Mouse (Mus musculus) kidney, adult 11 months (tissue): ENCODE results near the gene Efcab12.

Experiments used
- DNase-seq: peaks from one replicate; pipeline ENCODE4 v3.0.0; 2022

Gene Efcab12

DNA sequence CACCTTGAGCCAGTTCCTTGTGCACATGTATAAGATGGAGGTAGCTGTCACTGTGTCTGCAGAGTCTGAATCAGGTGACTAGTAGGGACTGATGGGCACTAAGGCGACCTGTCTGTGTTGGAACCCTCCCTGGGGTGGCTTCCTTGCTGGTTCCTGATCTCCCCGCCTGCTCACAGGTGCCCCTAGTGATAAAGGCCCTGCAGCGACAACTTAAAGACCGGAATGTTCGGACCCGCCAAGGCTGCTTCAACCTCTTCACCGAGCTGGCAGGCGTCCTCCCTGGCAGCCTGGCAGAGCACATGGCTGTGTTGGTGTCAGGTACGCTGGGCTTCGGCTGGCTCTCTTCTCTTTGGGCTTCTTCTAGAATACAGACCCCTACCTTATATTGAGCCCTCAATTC lies 47.2 kb downstream of the Efcab12 start:
- no peak for DNase-seq

DNA sequence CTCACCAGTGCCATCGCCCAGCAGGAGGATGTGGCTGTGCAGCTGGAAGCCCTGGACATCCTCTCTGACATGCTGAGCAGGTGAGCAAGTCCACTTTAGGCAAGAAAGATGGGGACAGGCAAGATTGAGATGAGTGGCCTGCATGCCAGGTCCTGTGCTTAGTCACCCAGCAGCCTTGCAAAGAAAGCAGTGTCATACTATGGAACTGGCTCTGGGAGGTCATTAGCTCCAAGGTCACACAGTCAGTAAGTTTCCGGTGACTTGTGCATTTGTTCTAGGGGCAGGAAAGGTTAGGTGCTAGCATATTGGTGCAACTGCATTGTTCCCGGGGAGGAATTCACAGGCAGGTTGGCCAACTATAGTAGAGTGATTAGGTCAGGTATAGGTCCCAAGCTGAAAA lies 55.4 kb downstream of the Efcab12 start:
- DNase-seq: no peak

DNA sequence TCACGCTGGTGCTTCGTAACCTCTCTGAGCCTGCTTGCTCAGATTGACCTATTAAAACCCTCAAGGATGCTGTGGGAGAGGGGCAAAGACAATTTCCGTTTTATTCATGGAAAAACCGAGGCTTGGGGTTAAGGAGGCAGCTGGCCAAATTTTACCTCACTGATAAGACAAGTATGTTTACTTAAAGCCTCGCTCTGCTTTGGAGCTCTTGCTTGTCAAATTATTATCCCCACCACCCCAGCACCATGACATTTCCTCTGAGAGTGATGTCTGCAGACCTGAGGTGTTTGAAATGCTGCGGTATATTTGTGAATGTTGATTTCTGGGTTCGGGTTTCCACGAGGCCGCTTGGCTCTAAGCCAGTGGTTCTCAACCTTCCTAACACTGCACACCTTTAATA lies 61.8 kb downstream of the Efcab12 start:
- no peak for DNase-seq

DNA sequence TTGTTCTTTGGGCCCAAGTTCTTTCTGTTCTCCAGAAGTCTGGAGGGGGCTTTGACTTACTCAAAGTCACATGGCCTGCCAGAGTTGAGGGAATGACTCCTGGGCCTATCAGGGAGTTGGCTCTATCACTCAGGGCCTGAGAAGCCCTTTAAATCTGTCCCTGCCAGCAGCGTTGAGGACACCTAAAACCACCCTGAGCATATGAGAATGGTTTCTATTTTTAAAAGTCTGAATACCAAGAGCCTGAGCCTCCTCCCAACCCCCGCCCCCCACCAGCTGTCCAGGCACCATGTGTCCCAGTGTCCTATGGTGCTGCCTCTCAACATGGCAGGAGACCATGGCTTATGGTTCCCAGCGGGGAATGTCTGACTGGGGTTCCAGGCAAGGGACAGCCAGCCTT lies 62.4 kb downstream of the Efcab12 start:
- no peak for DNase-seq

DNA sequence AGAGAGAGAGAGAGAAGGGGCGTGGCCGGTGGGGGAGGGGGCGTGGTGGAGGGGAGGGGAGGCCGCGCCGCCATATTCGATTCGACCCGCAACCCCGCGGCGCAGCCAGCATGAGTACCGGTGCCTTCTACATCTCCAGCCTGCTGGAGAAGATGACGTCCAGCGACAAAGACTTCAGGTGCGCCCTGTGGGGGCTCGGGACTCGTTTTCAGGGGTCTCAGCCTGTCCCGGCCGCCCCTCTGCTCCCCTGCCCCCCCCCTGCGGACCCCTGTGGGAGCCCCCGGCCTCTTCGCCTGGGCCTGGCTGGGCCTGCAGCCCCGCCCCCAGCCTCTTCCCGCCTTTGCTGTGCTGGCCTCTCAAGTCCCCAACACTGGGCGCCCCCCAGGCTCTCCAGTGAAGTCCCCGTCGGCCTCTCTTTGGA lies 63.7 kb downstream of the Efcab12 start, which contains the start of gene Cand2:
Gene Cand2 (plus strand): TSS at position 38 of the 421 bp plus-strand sequence.
- DNase-seq: no peak

DNA sequence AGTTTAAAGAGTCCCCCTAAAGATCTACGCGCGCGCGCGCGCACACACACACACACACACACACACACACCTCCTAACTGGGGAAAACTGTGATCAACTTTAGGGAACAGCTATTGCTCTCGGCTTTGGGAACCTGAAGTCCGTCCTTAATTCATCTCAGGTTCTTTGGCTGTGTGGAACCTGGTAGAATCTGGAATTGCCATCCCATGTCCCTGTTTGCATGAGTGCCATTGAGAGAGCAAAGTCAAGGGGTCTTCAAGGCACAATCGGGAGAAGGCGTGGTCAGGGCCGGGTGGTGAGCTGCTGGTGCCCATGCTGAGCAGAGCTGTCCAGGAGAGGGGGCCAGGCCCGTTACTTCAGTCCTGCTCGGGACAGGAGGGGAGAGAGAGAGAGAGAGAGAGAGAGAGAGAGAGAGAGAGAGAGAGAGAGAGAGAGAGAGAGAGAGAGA lies 64.2 kb downstream of the Efcab12 start:
- DNase-seq: no peak

DNA sequence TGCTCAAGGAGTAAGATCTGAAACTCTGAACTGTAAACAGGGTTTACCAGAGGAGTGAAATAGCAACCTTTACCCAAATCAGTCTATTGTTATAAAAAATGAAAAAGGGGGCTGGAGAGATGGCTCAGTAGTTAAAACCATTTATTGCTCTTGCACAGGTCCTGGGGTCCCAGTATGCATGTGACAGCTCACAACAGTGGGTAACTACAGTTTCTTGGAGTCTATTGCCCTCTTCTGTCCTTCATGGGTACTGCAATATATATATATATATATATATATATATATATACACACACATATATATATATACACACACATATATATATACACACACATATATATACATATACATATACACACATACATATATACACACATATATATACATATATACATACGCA lies 65.6 kb downstream of the Efcab12 start:
- DNase-seq: no peak

DNA sequence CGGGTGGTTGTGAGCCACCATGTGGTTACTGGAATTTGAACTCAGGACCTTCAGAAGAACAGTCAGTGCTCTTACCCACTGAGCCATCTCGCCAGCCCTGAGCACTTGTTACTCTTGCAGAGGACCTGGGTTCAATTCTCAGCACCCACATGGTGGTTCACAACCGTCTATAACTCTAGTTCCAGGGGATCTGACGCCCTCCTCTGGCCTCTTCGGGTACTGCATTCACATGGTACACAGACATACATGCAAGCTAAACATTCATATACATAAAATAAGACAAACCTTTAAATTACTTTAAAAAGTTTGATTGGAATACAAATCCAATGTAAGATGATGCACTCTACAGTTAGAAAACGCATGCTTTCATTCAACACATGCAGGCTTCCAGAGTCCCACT lies 66.0 kb downstream of the Efcab12 start:
- DNase-seq: no peak

DNA sequence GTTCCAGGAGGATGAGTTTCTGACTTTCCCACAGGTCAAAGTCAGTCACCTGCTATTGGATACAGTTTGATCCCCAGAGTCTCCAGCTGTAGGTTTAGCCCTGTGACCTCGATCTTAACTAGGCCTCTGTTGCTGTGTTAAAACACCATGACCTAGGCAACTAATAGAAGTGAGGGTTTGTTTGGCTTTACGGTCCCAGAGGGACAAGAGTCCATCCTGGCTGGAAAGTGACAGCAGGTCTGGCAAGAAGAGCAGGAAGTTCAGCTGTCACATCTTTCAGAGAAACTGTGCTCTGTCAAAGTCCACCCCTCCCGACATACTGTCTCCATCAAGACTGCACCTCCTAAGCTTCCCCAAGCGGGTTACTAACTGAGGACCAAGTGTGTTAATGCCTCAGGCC lies 67.4 kb downstream of the Efcab12 start:
- DNase-seq: peak; percentile 43

DNA sequence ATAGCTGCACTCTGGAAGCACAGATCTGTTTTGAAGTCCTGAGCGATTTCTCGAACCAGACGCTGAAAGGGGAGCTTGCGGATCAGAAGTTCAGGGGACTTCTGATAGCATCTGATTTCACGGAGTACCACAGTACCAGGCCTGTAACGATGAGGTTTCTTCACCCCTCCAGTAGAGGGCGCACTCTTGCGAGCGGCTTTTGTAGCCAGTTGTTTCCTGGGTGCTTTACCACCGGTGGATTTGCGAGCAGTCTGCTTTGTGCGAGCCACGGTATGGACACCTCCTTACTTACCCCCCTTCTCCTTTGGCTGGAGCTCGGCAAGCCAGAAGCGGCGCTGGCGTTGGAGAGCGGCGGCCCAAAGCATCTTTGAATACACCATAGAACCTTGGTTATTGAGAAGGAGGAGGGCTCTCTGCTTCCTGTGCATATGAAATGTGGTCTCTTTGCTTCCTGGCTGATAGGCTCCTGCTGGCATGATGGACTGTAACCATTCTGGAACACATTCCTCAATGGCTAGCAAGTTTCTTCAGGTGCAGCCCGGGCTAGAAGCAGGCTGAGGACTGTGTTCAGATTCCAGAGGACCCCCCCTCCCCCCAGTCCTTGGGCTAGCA lies 68.0 kb downstream of the Efcab12 start:
- no peak for DNase-seq

DNA sequence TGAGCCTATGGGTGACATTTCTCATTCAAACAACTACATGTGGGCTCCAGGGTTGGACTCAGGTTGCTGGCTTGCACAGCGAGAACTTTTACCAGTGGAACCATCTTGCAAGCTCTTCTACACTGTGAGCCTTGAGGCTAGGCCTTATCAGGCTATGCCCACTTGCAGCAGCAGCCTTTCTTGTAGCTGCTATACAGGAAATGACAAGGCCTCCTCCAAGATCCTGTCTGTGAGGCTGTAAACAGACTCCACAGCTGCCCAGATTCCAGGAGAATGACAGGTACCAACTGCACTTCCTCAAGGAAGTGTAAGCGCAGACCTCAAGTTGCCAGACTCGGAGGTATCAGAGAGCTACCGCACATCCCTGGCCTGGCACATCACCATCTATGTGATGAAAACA lies 70.0 kb downstream of the Efcab12 start:
- peak; percentile 19 for DNase-seq

DNA sequence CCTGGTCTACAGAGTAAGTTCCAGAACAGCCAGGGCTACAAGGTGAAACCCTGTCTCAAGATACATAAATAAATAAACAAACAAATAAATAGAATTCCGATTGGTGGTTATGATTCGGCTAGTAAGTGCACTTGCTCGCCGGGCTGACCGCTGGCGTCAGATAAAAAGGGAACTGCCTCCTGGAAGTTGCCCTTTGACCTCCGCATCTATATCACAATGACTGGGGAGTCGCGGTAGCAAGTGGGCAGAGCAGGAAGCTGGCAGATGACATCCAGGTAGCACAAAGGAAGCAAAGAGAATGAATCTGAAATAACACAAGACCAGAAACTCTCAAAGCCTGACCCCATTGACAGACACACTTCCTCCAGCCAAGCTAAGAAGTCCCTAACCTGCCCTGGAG lies 70.9 kb downstream of the Efcab12 start:
- DNase-seq: no peak

DNA sequence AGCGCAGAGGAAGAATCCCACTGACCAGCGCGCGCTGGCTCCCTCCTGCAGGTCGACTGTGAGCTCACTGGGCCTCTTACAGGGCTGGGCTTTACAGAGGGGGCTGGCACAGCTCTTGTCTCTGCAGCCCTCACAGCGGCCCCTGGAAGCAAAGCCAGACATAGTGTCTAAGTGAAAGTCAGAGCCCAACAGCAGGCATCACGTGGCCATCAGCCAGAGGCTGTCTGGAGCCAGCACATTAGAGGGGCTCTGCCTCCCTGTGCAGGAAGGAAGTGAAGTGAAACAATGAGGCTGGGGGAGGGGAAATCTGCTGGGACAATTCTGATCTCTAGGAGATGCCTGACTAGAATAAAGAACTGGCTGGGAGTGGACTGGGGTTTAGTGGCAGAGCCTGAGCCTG lies 74.0 kb downstream of the Efcab12 start:
- peak; percentile 55 for DNase-seq

DNA sequence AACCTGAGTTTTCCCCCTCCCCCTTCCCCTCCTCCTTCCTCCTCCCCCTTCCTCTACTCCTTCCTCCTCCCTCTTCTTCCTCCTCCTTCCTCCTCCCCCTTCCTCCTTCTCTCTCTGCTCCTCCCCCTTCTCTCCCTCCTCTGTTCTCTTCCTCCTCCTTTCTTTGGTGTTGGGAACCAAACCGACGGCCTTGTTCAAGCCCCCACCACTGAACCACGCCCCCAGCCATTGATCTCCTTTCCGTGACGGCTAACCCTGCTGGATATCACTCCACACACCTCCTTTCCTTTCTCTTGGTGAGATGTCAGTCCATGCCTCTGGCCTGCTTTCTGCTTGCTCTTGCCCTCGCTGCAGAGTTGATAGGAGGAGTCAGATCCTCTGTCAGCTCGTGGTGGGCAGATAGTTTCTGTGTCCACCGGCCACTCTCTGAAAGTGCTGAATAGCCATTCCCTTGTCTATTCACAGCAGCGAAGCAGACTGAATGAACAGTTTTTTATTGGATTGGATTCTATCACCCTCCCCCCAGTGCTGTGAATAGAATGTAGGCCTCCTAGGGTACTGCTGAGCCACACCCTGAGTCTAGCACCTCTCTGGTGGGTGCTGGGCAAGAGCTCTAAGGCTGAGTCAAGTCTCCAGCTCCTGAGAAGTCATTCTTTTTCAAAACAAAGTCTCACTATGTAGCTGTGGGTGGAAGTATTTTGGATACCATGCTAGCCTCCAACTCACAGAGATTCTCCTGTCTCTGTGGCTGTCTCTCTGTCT lies 76.0 kb downstream of the Efcab12 start, which contains the start of gene Tmem40:
Gene Tmem40 (minus strand): TSS at position 416 of the 762 bp plus-strand sequence.
- no peak for DNase-seq

DNA sequence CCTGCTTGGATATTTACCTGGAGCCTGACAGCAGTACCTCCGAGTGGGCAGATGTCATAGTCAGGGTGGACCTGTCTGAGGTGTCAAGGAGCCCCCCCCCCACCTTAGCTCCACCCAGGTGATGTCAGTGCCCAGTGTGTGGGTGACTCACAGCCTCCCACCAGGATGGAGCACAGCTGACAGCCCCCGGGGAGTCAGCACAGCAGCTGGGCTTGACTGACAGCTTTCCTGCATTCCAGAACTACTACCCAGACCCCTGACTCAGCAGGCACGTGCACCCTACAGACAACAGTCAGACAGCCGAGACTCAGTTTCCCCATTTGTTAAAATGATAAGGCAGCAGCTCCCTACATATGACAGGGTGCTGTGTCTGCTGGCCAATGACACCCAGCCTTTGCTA lies 77.2 kb downstream of the Efcab12 start:
- no peak for DNase-seq
